Mouse (Mus musculus) spleen, adult 2 months (tissue): ENCODE results near the gene Kat2a. TPM values are rescaled to one million over a fixed set of nuclear protein-coding genes. Genes with fewer than 3 reads are reported as not detected.
"Not testable (repeated sequence)": the region's sequence is repeated elsewhere in the genome, so short reads cannot be mapped to it uniquely, and the experiment has no call there.

ENCODE experiments used
- DNase-seq, 2 experiments: peaks; one replicate each; pipeline versions ENCODE4 v3.0.0 to v3.0.0-alpha.2; 2012 to 2021; ENCODE audit warnings: low spot score in 2 of 2, low read depth in 1 of 2
- H3K27ac ChIP-seq: fragments of 200-500 bp; 2 replicates; pipeline ENCODE4 v1.5.1; 2012; ENCODE audit warnings: low read length, inconsistent platforms; ENCODE audit not compliant: insufficient read depth
- H3K27me3 ChIP-seq: fragments of 200-500 bp; 2 replicates; pipeline ENCODE4 v1.6.1; 2012; ENCODE audit warnings: mild to moderate bottlenecking, moderate library complexity, low read length, inconsistent platforms; ENCODE audit not compliant: control insufficient read depth, insufficient read depth
- H3K36me3 ChIP-seq: fragments of 200-500 bp; 2 replicates; pipeline ENCODE4 v1.6.1; 2012; ENCODE audit warnings: mild to moderate bottlenecking, low read length, inconsistent platforms; ENCODE audit not compliant: control insufficient read depth, insufficient read depth
- H3K4me1 ChIP-seq: fragments of 200-500 bp; 2 replicates; pipeline ENCODE4 v1.6.1; 2011; ENCODE audit warnings: inconsistent platforms; ENCODE audit not compliant: control insufficient read depth, insufficient read depth, insufficient read length
- H3K4me3 ChIP-seq: fragments of 200-500 bp; 2 replicates; pipeline ENCODE4 v1.5.1; 2011; ENCODE audit warnings: mild to moderate bottlenecking, inconsistent platforms; ENCODE audit not compliant: insufficient read depth, insufficient read length; ENCODE audit errors: extremely low read depth
- CTCF ChIP-seq: fragments of 200-500 bp; IDR thresholded peaks from 2 replicates; pipeline ENCODE4 v1.5.1; 2011; ENCODE audit warnings: mild to moderate bottlenecking, inconsistent platforms; ENCODE audit not compliant: insufficient read depth, insufficient read length, insufficient replicate concordance; ENCODE audit errors: extremely low read depth
- POLR2A ChIP-seq: fragments of 200-500 bp; IDR thresholded peaks from 2 replicates; pipeline ENCODE4 v1.6.1; 2011; ENCODE audit warnings: low read depth, low read length, inconsistent platforms
- WGBS: fragments of 180-500 bp; shearing (Covaris S2); methylation state at CpG from one replicate; pipeline ENCODE4 v1.1.7; 2018; 5-methylcytosine and 5-hydroxymethylcytosine counted together
- polyA plus RNA-seq: library from polyadenylated mRNA; depleted of rRNA; stranded (reverse); fragments of >200 nt; gene quantifications from 2 replicates; pipeline ENCODE4 v1.2.3, GENCODE M21; 2012; rRNA removed

The Kat2a gene
- polyA plus RNA-seq, 1 experiment = 31.1 TPM

- TF ChIP-seq CTCF (no peak), POLR2A (no peak)
- peaks cover 1% of the 10 kb centered on the region; the same call in 1 of the 2 replicates for H3K27me3 ChIP-seq
- no peaks in the 10 kb centered on the region for H3K4me1 ChIP-seq
- no peak for DNase-seq
- H3K27ac ChIP-seq = no peak overlapping the region
- no peaks in the 10 kb centered on the region for H3K36me3 ChIP-seq
- 88% methylated on average over 5 of the region's 5 CpGs for WGBS
- no peak overlapping the region for H3K4me3 ChIP-seq
These were observed 30.4 kb downstream of the Kat2a start for GRCm38 (mm10) chr11:100681826-100682225.

GRCm38 (mm10) chr11:100677810-100678209 is 34.5 kb downstream of the Kat2a start:
- WGBS = 79% methylated on average over 7 of the region's 7 CpGs
- Histone ChIP-seq H3K27ac (no peak overlapping the region), H3K27me3 (peaks cover 1% of the 10 kb centered on the region; the same call in 1 of the 2 replicates), H3K4me3 (no peak overlapping the region), H3K4me1 (no peaks in the 10 kb centered on the region), H3K36me3 (no peaks in the 10 kb centered on the region)
- TF ChIP-seq POLR2A = no peak
- no peak for DNase-seq

GRCm38 (mm10) chr11:100673169-100673568 is 39.1 kb downstream of the Kat2a start:
- Histone ChIP-seq H3K4me1 (no peaks in the 10 kb centered on the region), H3K27me3 (peaks cover 1% of the 10 kb centered on the region; the same call in 1 of the 2 replicates), H3K27ac (no peak overlapping the region), H3K36me3 (no peaks in the 10 kb centered on the region), H3K4me3 (no peak overlapping the region)
- TF ChIP-seq POLR2A (no peak), CTCF (no peak)
- DNase-seq = no peak
- 23% methylated on average over 23 of the region's 23 CpGs for WGBS

GRCm38 (mm10) chr11:100671956-100672355 is 40.3 kb downstream of the Kat2a start:
- no peak overlapping the region for H3K27ac ChIP-seq
- no peak for DNase-seq
- no peak overlapping the region for H3K4me3 ChIP-seq
- no peaks in the 10 kb centered on the region for H3K4me1 ChIP-seq
- TF ChIP-seq POLR2A (no peak), CTCF (no peak)
- 73% methylated on average over 2 of the region's 2 CpGs for WGBS
- H3K27me3 ChIP-seq = no peaks in the 10 kb centered on the region; the same call in 1 of the 2 replicates
- H3K36me3 ChIP-seq = no peaks in the 10 kb centered on the region

DNA sequence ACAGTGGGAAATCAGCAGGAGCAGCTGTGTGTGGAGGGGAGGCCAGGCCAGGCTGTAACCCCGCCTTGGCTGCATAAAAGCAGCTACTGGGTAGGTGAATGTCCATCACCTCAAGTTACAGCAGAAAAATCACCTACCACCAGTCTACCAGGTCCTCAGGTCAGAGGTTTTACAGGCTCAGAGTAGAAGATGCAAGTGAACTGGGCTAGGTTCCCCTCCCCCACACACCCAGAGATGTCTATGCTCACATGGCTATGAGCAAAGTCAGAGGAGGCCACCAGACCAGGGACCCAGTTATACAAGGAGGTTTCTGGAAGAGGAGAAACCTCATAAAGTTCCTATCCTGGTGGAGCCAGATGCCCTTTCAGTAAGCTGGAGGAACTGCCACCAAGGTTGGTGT is 41.2 kb downstream of the Kat2a start:
- Histone ChIP-seq H3K27me3 (no peaks in the 10 kb centered on the region; the same call in 1 of the 2 replicates), H3K4me1 (no peaks in the 10 kb centered on the region), H3K27ac (no peak overlapping the region), H3K4me3 (no peak overlapping the region), H3K36me3 (no peaks in the 10 kb centered on the region)
- 83% methylated on average over 1 of the region's 1 CpGs for WGBS
- DNase-seq = no peak
- TF ChIP-seq POLR2A (no peak), CTCF (no peak)

DNA sequence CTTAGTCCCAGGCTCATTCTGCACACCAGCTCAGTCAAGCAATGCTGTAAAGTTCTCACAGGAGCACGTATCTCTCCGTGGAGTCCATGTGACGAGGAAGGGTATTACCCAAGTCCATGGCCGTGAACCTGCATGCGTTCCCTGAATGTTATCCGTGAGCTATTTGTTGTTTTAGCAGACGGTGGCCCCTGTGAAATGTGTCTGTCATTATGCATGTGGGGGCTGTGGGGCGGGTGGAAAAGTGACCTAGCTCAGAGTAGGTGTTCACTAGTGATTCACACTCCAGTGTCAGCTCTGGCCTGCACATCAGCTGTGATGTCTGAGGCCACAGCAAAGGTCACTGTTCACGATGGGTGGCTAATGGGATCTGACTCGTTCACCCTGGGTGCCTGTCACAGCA is 52.5 kb downstream of the Kat2a start:
- 91% methylated on average over 10 of the region's 10 CpGs for WGBS
- TF ChIP-seq POLR2A (no peak), CTCF (no peak)
- H3K27ac ChIP-seq = no peak overlapping the region
- H3K36me3 ChIP-seq = no peaks in the 10 kb centered on the region
- no peaks in the 10 kb centered on the region for H3K4me1 ChIP-seq
- DNase-seq = no peak
- no peaks in the 10 kb centered on the region for H3K27me3 ChIP-seq
- H3K4me3 ChIP-seq = no peak overlapping the region

DNA sequence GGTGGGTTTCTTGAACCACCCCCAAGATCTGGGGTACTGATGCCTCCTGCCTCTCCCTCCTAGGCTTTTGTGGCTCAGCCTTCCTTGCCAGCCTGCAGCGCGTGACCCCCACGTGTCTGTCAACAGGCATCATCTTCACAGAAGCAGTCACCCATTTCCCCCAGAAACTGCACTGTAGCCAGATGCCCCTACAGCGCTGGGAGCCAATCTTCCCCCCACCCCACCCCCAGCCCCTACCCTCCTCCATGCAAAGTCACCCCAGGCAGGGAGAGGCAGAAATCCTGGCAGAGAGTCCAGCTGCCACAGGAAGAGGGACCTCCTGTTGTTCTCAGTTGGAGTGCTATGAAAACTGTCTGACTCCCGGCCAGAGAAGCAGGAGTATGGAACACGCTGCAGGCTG is 55.8 kb downstream of the Kat2a start:
- Histone ChIP-seq H3K27ac (no peak overlapping the region), H3K36me3 (no peaks in the 10 kb centered on the region), H3K4me3 (no peak overlapping the region), H3K4me1 (no peaks in the 10 kb centered on the region), H3K27me3 (no peaks in the 10 kb centered on the region)
- TF ChIP-seq POLR2A (no peak), CTCF (no peak)
- no peak for DNase-seq
- WGBS = 44% methylated on average over 6 of the region's 6 CpGs

DNA sequence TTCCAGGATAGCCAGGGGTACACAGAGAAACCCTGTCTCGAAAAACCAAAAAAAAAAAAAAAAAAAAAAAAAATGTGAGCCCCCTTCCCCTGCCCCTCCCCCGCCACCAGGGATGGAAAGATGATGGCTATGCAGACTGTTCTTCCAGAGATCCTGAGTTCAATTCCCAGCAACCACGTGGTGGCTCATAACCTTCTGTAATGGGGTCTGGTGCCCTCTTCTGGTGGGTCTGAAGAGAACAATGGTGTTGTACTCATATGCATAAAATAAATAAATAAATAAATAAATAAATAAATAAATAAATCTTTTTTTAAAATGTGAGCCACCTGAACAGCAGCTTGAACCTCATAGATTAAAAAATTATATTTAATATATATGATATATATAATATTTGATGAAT is 56.7 kb downstream of the Kat2a start:
- WGBS = 44% methylated on average over 3 of the region's 3 CpGs
- H3K27me3 ChIP-seq, DNase-seq, H3K36me3 ChIP-seq, H3K27ac ChIP-seq, H3K4me1 ChIP-seq, H3K4me3 ChIP-seq: not testable (repeated sequence)

Other genes starting within 250 kb of the Kat2a start
- gene Klhl11, start 239.7 kb downstream of the Kat2a start, polyA plus RNA-seq = 2.6 and 4.2 TPM in 2 replicates
- gene Acly, start 184.5 kb downstream of the Kat2a start, polyA plus RNA-seq = 57.4 and 58.6 TPM in 2 replicates
- gene Ttc25, start 166.9 kb downstream of the Kat2a start, polyA plus RNA-seq = 0.04 and 0.07 TPM in 2 replicates
- 97.4 and 120 TPM in 2 replicates for gene Cnp, start 137.6 kb downstream of the Kat2a start, polyA plus RNA-seq
- 39.5 and 48.9 TPM in 2 replicates for gene Nkiras2, start 93.2 kb downstream of the Kat2a start, polyA plus RNA-seq
- 43.9 and 53.7 TPM in 2 replicates for gene Dnajc7, start 92.3 kb downstream of the Kat2a start, polyA plus RNA-seq
- gene Zfp385c, start 20.0 kb downstream of the Kat2a start, polyA plus RNA-seq = 0.50 and 0.60 TPM in 2 replicates
- 15.1 and 17.6 TPM in 2 replicates for gene Dhx58, start 8.2 kb downstream of the Kat2a start, polyA plus RNA-seq
- 0.36 TPM in 1 of 2 replicates, not detected in the other for gene Hspb9, start 1.4 kb upstream of the Kat2a start, polyA plus RNA-seq
- 183 and 200 TPM in 2 replicates for gene Rab5c, start 25.8 kb upstream of the Kat2a start, polyA plus RNA-seq
- gene Kcnh4, start 47.5 kb upstream of the Kat2a start, polyA plus RNA-seq = 0.82 and 1.5 TPM in 2 replicates
- gene Hcrt, start 50.5 kb upstream of the Kat2a start, polyA plus RNA-seq = 0.22 TPM in 1 of 2 replicates, not detected in the other
- 7.8 and 9.6 TPM in 2 replicates for gene Ghdc, start 58.5 kb upstream of the Kat2a start, polyA plus RNA-seq
- 33.2 and 45.2 TPM in 2 replicates for gene Stat5b, start 138.3 kb upstream of the Kat2a start, polyA plus RNA-seq
- 24.7 and 35.7 TPM in 2 replicates for gene Stat5a, start 146.9 kb upstream of the Kat2a start, polyA plus RNA-seq
- gene Stat3, start 227.1 kb upstream of the Kat2a start, polyA plus RNA-seq = 65.1 and 80.8 TPM in 2 replicates